Mouse (Mus musculus) adrenal gland, postnatal 10 days (tissue): ENCODE measurements around the gene Ccdc7a. TPM values are rescaled to one million over a fixed set of nuclear protein-coding genes. Genes with fewer than 3 reads are reported as not detected.
"Not testable (repeated sequence)": the region's sequence is repeated elsewhere in the genome, so short reads cannot be mapped to it uniquely, and the experiment has no call there.

ENCODE experiments used
- DNase-seq: peaks from one replicate; pipeline ENCODE4 v3.0.0; 2021; ENCODE audit warnings: mixed read lengths
- long read RNA-seq, 2 experiments: library from polyadenylated mRNA; stranded (forward); transcript quantifications; one replicate each; pipeline ENCODE4 v2.0.0; 2021
- total RNA-seq, 2 experiments: library from RNA; stranded (reverse); gene quantifications; 2 replicates each; pipeline ENCODE4 v1.2.3; 2021

Gene Ccdc7a
- total RNA-seq: not detected
- long read RNA-seq, experiment 1: 0 reads
- long read RNA-seq, experiment 2: 0 reads

DNA sequence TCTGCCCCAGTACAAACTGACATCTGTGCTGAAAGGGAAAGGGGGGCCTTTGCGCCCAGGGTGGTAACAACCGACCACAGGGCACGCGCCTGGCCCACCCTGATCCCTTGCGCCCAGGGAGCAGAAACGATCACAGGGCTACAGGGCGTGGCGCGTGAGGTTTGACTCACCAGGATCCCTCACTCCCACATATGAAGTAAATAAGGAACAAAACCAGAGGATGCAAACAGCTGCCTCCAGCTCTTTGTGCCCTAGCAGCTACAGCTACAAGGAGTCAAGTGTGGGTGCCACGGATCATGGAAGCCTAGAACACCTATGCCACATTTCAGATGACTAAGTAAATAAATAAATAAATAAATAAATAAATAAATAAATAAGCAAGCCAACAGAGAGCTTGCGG is at the start of gene Ccdc7a:
Ccdc7a (minus strand) TSS at position 101 of the 400 bp plus-strand sequence.
- not testable (repeated sequence) for DNase-seq

- DNase-seq: not testable (repeated sequence)
These were observed 1.5 kb upstream of the Ccdc7a start, which contains the start of gene Ccdc7b for GRCm38 (mm10) chr8:129066834-129067233. Gene Ccdc7b, plus strand, starts transcription at chr8:129067134.

DNA sequence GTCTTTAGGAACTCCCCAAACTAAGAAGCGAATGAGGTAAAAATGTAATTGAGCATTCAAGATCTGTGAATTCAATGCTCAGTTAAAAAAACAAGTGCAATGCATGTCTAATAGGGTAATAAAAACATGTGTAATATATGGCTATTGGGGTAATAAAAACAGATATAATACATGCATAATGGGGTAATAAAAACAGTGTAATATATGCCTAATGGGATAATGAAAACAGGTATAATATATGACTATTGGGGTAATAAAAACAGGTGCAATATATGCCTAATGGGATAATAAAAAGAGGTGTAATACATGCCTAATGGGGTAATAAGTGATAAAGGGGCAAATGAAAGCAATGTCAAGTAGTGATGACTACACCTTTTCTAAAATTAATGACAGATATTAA is 73.9 kb downstream of the Ccdc7a start:
- no peak for DNase-seq

DNA sequence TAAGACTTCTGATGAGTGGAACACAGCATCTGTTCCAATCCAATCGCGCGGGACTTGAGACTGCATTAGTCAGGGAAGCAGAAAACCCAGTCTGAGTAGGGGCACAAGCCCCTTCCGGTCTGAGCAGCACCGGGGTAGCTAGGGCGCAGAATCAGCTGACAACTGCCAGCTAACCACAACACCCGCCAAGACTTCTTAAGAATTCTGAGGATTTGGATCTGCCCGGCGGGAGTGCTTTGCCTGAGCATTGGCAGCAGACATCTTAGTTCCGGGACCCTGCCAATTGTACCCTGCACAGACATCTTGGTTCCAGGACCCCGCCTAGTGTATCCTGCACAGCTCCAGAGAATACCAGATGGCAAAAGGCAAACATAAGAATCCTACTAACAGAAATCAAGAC is 116.4 kb downstream of the Ccdc7a start:
- DNase-seq: not testable (repeated sequence)

DNA sequence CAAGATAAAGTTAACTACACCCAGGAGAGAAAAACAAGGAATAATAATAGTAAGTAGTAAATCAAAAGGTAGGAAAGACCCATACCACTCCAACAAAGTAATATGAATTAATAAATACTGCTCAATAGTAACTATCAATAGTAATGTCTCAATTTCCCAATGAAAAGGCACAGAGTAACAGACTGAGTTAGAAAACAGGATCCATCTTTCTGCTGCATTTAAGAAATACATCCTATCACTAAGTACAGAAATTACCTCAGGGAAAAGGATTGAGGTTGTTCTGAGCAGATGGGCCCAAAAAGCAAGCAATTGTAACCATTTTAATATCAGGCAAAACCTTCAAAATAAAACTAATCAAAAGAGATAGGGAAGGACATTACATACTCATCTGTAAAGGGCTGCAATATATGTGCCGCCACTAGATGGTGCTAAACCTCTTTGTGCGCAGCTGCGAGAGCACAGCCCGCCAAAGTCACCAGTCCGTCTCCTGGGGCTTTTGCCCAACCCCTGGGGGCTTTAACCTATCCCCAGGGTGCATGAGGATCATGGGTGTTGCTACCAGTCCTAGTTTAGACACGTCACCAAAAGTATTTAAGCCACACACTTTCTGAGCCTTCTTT is 124.2 kb downstream of the Ccdc7a start:
- DNase-seq: peak; percentile 66

DNA sequence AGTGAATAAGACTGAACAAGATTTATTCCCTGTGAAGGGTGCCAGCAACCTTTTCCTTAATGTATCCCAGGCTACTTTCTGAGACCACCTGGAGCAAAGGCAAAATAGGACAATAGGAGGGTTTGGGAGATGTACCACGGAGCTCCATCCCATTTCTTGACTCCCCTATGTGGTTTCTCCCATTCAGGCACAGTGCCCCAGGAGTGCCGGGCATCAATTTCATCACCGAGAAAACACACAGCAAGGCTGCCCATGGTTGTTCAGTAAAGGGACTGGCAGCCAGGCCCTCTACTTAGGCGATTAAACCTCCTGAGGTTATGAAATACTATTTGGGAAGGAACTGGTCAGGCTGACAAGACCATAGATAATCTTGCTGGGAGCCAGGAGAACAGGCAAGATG is 131.9 kb downstream of the Ccdc7a start:
- DNase-seq: no peak

DNA sequence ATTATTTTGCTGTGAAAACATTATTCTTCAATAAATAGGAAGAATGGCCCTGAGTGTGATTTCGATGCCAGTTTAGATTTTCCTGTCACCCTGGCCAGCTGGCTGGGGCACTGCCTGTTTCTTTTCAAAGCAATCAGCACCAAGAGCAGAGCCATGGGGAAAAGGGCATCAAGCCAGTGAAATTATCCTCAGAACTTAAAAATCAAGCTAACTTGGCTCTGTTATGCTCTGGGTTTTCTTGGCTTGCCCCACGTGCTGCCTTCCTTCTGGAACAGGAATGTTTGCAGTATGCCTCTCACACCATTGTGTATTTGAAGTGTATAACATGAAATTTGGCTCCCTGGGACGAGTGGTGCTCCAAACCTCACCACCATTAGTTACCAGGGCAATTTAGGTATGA is 182.6 kb downstream of the Ccdc7a start:
- DNase-seq: peak; percentile 6

GRCm38 (mm10) chr8:128843749-128844148 is 221.6 kb downstream of the Ccdc7a start:
- no peak for DNase-seq

- DNase-seq: no peak
These were observed 252.8 kb downstream of the Ccdc7a start for GRCm38 (mm10) chr8:128812521-128812920.

- no peak for DNase-seq
These were observed 266.7 kb downstream of the Ccdc7a start, which contains the start of gene Gm3952 for GRCm38 (mm10) chr8:128798594-128798993. Gene Gm3952, minus strand, starts transcription at chr8:128798694.

DNA sequence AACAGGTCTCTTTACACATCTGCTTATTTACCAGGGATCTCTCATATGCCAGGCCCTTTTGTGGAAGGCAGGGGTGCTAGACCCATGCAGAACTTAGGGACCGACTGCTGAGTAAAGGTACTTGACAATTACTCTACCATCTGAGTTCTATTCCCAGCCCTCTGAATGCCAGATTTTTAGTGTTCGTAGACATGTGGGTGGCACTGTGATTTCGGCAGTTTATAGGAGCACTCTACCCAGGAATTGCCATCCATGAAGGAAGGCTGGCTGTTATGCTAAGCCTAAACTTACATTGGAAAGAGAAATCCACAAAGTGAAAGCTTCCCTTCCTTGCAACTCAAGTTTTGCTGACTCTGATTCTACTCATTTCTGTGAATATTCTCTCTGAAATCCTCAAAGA is 329.6 kb downstream of the Ccdc7a start:
- no peak for DNase-seq

- DNase-seq: no peak
These were observed 331.2 kb downstream of the Ccdc7a start for GRCm38 (mm10) chr8:128734118-128734517.

- DNase-seq: no peak
These were observed 333.1 kb downstream of the Ccdc7a start for GRCm38 (mm10) chr8:128732254-128732653.

DNA sequence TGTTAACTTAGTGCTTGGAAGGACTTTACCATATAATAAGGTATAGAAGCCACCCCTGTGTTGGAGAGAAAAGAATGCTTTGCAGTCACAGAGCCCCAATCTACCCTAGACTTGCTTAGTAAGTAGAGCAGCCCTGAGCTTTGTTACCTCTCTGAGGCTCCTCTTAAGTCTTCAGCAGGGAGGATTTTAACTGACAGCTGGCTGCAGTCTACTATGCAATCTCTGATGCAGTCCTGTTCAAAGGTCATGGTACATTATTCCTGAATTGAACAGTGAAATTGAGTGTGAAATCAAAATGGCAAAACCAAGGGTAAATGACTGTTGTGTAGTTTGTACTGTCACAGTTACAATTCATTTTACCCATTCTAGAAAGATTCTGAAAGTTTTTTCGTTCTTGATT is 338.1 kb downstream of the Ccdc7a start:
- DNase-seq: no peak

- DNase-seq: peak; percentile 23
These were observed 340.5 kb downstream of the Ccdc7a start for GRCm38 (mm10) chr8:128724819-128725218.

- DNase-seq: no peak
These were observed 349.1 kb downstream of the Ccdc7a start for GRCm38 (mm10) chr8:128716184-128716583.

GRCm38 (mm10) chr8:128709261-128709660 is 356.1 kb downstream of the Ccdc7a start:
- DNase-seq: peak; percentile 90

GRCm38 (mm10) chr8:128704836-128705235 is 360.5 kb downstream of the Ccdc7a start:
- no peak for DNase-seq

DNA sequence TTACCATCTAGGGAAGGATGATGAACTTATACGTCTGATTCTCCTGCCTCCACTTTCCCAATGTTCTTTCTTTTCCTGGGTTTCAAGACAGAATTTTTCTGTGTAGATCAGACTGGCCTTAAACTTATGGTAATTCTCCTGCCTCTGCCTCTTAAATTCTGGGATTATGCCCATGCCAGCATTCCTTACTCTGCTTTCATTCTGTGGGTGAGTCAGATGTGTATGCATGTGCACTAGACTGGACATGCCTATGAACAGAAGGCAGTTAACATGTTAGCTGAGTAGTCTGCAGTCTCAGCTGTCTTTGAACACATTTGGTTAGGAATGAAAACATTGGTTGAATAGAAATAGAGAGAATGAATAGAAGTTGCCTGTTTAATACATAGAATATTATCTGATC is 360.9 kb downstream of the Ccdc7a start:
- DNase-seq: no peak

GRCm38 (mm10) chr8:128697945-128698344 is 367.4 kb downstream of the Ccdc7a start:
- no peak for DNase-seq

- DNase-seq: no peak
These were observed 368.5 kb downstream of the Ccdc7a start for GRCm38 (mm10) chr8:128696701-128697397.

DNA sequence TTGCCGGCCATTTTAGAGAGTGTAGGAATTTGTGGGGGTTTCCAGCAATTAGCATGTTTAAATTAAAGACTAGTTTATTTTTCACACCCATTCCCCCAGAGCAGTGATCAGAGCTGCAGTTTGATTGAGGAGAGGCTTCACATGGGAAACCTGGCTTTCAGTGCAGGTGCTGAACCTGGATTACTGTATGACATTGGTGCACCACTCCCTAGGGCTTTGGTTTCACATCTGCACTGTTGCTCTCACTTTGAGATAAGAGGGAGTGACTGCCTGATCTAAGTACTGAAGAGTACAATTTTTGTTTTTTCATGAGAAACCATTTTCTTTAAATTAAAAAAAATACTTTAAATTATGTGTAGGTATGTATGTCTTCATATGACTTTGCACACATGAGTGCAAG is 375.3 kb downstream of the Ccdc7a start:
- DNase-seq: no peak

GRCm38 (mm10) chr8:128688679-128689078 is 376.6 kb downstream of the Ccdc7a start:
- no peak for DNase-seq
